Mouse (Mus musculus): ENCODE data around the gene Mvb12b.

GRCm38 (mm10) chr2:33689880-33690462 lies 197.8 kb downstream of the Mvb12b start:
- no peak for TF ChIP-seq TAL1 (IDR thresholded peaks at IDR 0.05; ENCODE audit: low read length)
- no peak for TF ChIP-seq GATA1 (IDR thresholded peaks at IDR 0.05; ENCODE audit: low read length)
